Mouse (Mus musculus) CH12.LX (cell line): ENCODE results near the gene Cd5. TPM values are rescaled to one million over a fixed set of nuclear protein-coding genes. Genes with fewer than 3 reads are reported as not detected.

ENCODE experiments used
- DNase-seq: peaks from one replicate; pipeline ENCODE4 v3.0.0-alpha.2; 2013; ENCODE audit errors: extremely low read depth
- H3K27ac ChIP-seq: 2 replicates; pipeline ENCODE4 v1.5.1; 2012; ENCODE audit warnings: low read depth, mild to moderate bottlenecking, control low read depth, moderate library complexity; ENCODE audit not compliant: insufficient read depth
- H3K27me3 ChIP-seq: replicated peaks from 2 replicates; pipeline ENCODE3; 2012; ENCODE audit warnings: inconsistent platforms
- H3K36me3 ChIP-seq, 2 experiments: replicated peaks in 1 of 2; 2 replicates each; pipeline versions ENCODE3 to v1.6.1; 2012; ENCODE audit warnings: inconsistent platforms in 1 of 2, low read length in 1 of 2, mild to moderate bottlenecking in 1 of 2, mixed read lengths in 1 of 2, moderate library complexity in 1 of 2; ENCODE audit not compliant: control insufficient read depth in 1 of 2, insufficient read depth in 1 of 2
- H3K4me1 ChIP-seq, 2 experiments: 2 replicates each; pipeline ENCODE4 v1.6.1; 2012; ENCODE audit warnings: inconsistent platforms in 1 of 2, moderate library complexity in 1 of 2; ENCODE audit not compliant: insufficient read depth in 2 of 2, control insufficient read depth in 1 of 2
- H3K4me2 ChIP-seq: 2 replicates; pipeline ENCODE4 v1.6.1; 2012; ENCODE audit warnings: low read depth, mild to moderate bottlenecking, control low read depth; ENCODE audit not compliant: poor library complexity, insufficient read depth, severe bottlenecking
- H3K4me3 ChIP-seq, 3 experiments: fragments of 150-350 bp in 1 of 3; sonication (generic) in 1 of 3; replicated peaks in 1 of 3; 2 replicates each; pipeline versions ENCODE3 to v1.5.1; 2011 to 2012; ENCODE audit warnings: low read depth in 2 of 3, low read length in 2 of 3, mild to moderate bottlenecking in 2 of 3, moderate library complexity in 2 of 3, control low read depth in 1 of 3, improper control_type of control experiment in 1 of 3, inconsistent platforms in 1 of 3, mixed read lengths in 1 of 3; ENCODE audit not compliant: poor library complexity in 1 of 3
- H3K79me2 ChIP-seq: replicated peaks from 2 replicates; pipeline ENCODE4 v1.6.1; 2012; ENCODE audit warnings: mild to moderate bottlenecking, moderate library complexity; ENCODE audit not compliant: control insufficient read depth, poor library complexity, insufficient read depth, severe bottlenecking; ENCODE audit errors: extremely low read depth
- H3K9ac ChIP-seq: 2 replicates; pipeline ENCODE4 v1.6.1; 2012; ENCODE audit warnings: low read depth, mild to moderate bottlenecking, control low read depth, moderate library complexity; ENCODE audit not compliant: insufficient read depth
- H3K9me3 ChIP-seq: replicated peaks from 2 replicates; pipeline ENCODE3; 2012; ENCODE audit warnings: low read length, inconsistent platforms, mixed read lengths
- BHLHE40 ChIP-seq: IDR thresholded peaks from 2 replicates; pipeline ENCODE4 v1.6.1; 2011; ENCODE audit warnings: mild to moderate bottlenecking, low read depth, low read length, improper control_type of control experiment
- CHD1 ChIP-seq: IDR thresholded peaks from 2 replicates; pipeline ENCODE4 v1.6.1; 2012; ENCODE audit warnings: low read depth, low read length, improper control_type of control experiment, inconsistent platforms
- CHD2 ChIP-seq: IDR thresholded peaks from 2 replicates; pipeline ENCODE4 v1.6.1; 2011; ENCODE audit warnings: low read length, improper control_type of control experiment
- ETS1 ChIP-seq: conservative IDR thresholded peaks from 2 replicates; pipeline ENCODE4 v1.6.1; 2012; ENCODE audit warnings: low read depth, mild to moderate bottlenecking, inconsistent platforms, low read length, improper control_type of control experiment, moderate library complexity
- HCFC1 ChIP-seq: IDR thresholded peaks from 2 replicates; pipeline ENCODE4 v1.6.1; 2012; ENCODE audit warnings: low read depth, mild to moderate bottlenecking, inconsistent platforms, low read length, improper control_type of control experiment
- IRF4 ChIP-seq: IDR thresholded peaks from 2 replicates; pipeline ENCODE4 v1.6.1; 2014; ENCODE audit warnings: low read depth, mild to moderate bottlenecking, inconsistent platforms, low read length, improper control_type of control experiment
- MAFK ChIP-seq: IDR thresholded peaks from 2 replicates; pipeline ENCODE4 v1.6.1; 2011; ENCODE audit warnings: low read length, improper control_type of control experiment; ENCODE audit not compliant: insufficient replicate concordance
- MAX ChIP-seq: IDR thresholded peaks from 2 replicates; pipeline ENCODE4 v1.6.1; 2011; ENCODE audit warnings: low read length, improper control_type of control experiment
- MXI1 ChIP-seq: IDR thresholded peaks from 2 replicates; pipeline ENCODE4 v1.6.1; 2011; ENCODE audit warnings: mild to moderate bottlenecking, low read depth, low read length, improper control_type of control experiment
- NELFE ChIP-seq: IDR thresholded peaks from 2 replicates; pipeline ENCODE4 v1.6.1; 2011; ENCODE audit warnings: low read depth, low read length, improper control_type of control experiment
- NRF1 ChIP-seq: IDR thresholded peaks from 2 replicates; pipeline ENCODE4 v1.6.1; 2014; ENCODE audit warnings: low read depth, mild to moderate bottlenecking, inconsistent platforms, low read length, improper control_type of control experiment, moderate library complexity
- PAX5 ChIP-seq: IDR thresholded peaks from 2 replicates; pipeline ENCODE4 v1.6.1; 2012; ENCODE audit warnings: low read length, inconsistent platforms, mixed read lengths
- POLR2A ChIP-seq: IDR thresholded peaks from 2 replicates; pipeline ENCODE4 v1.6.1; 2011; ENCODE audit warnings: low read depth, mild to moderate bottlenecking, improper control_type of control experiment, low read length
- POLR2AphosphoS2 ChIP-seq: IDR thresholded peaks from 2 replicates; pipeline ENCODE4 v1.6.1; 2011; ENCODE audit warnings: low read depth, low read length, improper control_type of control experiment
- USF2 ChIP-seq: conservative IDR thresholded peaks from 2 replicates; pipeline ENCODE4 v1.6.1; 2011; ENCODE audit warnings: low read depth, low read length, improper control_type of control experiment
- ZKSCAN1 ChIP-seq: IDR thresholded peaks from 2 replicates; pipeline ENCODE4 v1.6.1; 2012; ENCODE audit warnings: low read depth, inconsistent platforms, low read length, improper control_type of control experiment, borderline replicate concordance
- ZMIZ1 ChIP-seq: IDR thresholded peaks from 2 replicates; pipeline ENCODE4 v1.6.1; 2012; ENCODE audit warnings: low read depth, mild to moderate bottlenecking, inconsistent platforms, low read length, improper control_type of control experiment
- dilution Hi-C: fragments of 300-500 bp; cut with MboI; formaldehyde crosslinking; loops from 2 replicates; pipeline ENCODE4 v1.14.3; 2020; ENCODE audit warnings: low sequenced_read_pairs; ENCODE audit not compliant: extremely low pct_unique_long_range_greater_than_20kb, extremely low pct_ligation_motif_present
- in situ Hi-C: fragments of 300-500 bp; cut with MboI; formaldehyde crosslinking; loops from 3 replicates; pipeline ENCODE4 v1.14.3; 2019; ENCODE audit warnings: low sequenced_read_pairs, low pct_ligation_motif_present, low pct_unique_long_range_greater_than_20kb, mixed read lengths
- polyA plus RNA-seq: library from polyadenylated mRNA; unstranded; fragments of >175 nt; gene quantifications from 2 replicates; pipeline ENCODE4 v1.2.1, GENCODE M21; 2012; ENCODE audit warnings: low read depth; ENCODE audit not compliant: insufficient read length
- total RNA-seq, 2 experiments: library from RNA; depleted of rRNA; stranded (reverse); fragments of 300-350 nt in 1 of 2; fragments of >200 nt in 1 of 2; gene quantifications; 2 replicates each; pipeline ENCODE4 v1.2.3; 2012 to 2014

Gene Cd5
- total and polyA plus RNA-seq, 3 experiments, result 8.7 to 51.4 (median 17.7) TPM

DNA sequence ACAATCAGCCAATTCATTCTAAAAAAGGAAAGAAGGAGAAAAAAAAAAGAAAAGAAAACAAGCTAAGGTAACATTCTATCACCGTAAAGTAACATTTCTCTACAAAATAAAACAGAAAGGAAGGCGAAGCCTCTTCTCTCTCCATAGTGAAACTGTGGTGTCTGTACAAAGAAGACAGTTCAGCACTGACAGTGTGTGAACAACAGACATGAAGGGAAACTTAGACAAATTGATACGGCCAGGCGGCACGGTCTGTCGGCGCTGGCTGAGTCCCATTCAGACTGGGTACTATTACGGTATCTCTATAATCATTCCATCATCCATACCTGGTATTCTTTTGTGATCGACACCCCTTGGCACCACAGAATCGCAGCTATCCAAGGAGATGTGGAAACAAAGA, 34.1 kb upstream of the Cd5 start:
- no peaks in the 10 kb centered on the region for H3K9me3 ChIP-seq
- H3K4me3 ChIP-seq, result no peak overlapping the region
- DNase-seq, result no peak
- peaks cover 4 to 70% of the 10 kb centered on the region in 2 experiments for H3K36me3 ChIP-seq
- H3K9ac ChIP-seq, result no peak overlapping the region
- H3K27ac ChIP-seq, result no peak overlapping the region
- dilution Hi-C loops, result no loop called here
- no peaks in the 10 kb centered on the region for H3K27me3 ChIP-seq
- no peak for TF ChIP-seq ZKSCAN1
- TF ChIP-seq BHLHE40, result no peak
- TF ChIP-seq CHD1, result no peak
- no peak for TF ChIP-seq IRF4
- no peak for TF ChIP-seq POLR2AphosphoS2
- TF ChIP-seq ETS1, result no peak
- H3K79me2 ChIP-seq, result no peaks in the 10 kb centered on the region; the same call in 1 of the 2 replicates
- peaks cover 0 to 20% of the 10 kb centered on the region in 2 experiments; a peak in 2 of 4 replicates for H3K4me1 ChIP-seq
- in situ Hi-C loops, result no loop called here
- H3K4me2 ChIP-seq, result no peak overlapping the region

DNA sequence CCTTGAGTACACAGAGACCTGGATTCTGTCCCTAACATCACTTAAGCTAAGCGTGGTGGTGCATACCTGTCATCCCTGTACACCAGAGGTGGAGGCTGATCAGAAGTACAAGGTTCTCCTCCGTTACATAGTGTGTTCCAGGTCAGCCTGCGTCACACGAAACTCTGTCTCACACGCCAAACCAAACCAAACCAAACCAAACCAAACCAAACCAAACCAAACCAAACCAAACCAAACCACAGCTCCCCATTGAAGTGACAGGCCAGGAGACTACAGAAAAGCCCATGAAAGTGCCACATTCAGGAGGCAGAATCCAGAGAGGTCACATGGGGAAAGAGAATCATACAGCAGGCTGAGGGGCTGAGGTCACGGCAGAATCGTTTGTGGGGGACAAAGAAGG, 33.2 kb upstream of the Cd5 start:
- Histone ChIP-seq H3K9ac (no peak overlapping the region), H3K4me1 (peaks cover 0 to 28% of the 10 kb centered on the region in 2 experiments; a peak in 2 of 4 replicates), H3K27ac (no peak overlapping the region)
- DNase-seq, result no peak
- no peak for TF ChIP-seq NRF1
- TF ChIP-seq ZKSCAN1, result no peak
- TF ChIP-seq BHLHE40, result no peak
- no peak for TF ChIP-seq NELFE
- no peak for TF ChIP-seq POLR2A
- TF ChIP-seq POLR2AphosphoS2, result no peak
- TF ChIP-seq MXI1, result no peak
- no peak for TF ChIP-seq USF2
- TF ChIP-seq CHD2, result no peak
- no peak for TF ChIP-seq ZMIZ1
- no peak for TF ChIP-seq PAX5
- no peak for TF ChIP-seq MAFK
- TF ChIP-seq HCFC1, result no peak
- TF ChIP-seq IRF4, result no peak
- TF ChIP-seq MAX, result no peak
- TF ChIP-seq, all 38 proteins: peak for 0
- H3K79me2 ChIP-seq, result no peaks in the 10 kb centered on the region; the same call in 1 of the 2 replicates
- dilution Hi-C loops (no loop called here), in situ Hi-C loops (no loop called here)
- H3K36me3 ChIP-seq, result peaks cover 4 to 73% of the 10 kb centered on the region in 2 experiments
- H3K4me3 ChIP-seq, result no peak overlapping the region
- no peak overlapping the region for H3K4me2 ChIP-seq
- no peaks in the 10 kb centered on the region for H3K27me3 ChIP-seq
- no peaks in the 10 kb centered on the region for H3K9me3 ChIP-seq
